Mouse (Mus musculus) G1E (cell line): ENCODE measurements around the gene Cmbl. TPM values are rescaled to one million over a fixed set of nuclear protein-coding genes. Genes with fewer than 3 reads are reported as not detected.

ENCODE experiments used
- ATAC-seq: 2 replicates; pipeline ENCODE4 v1.8.0; 2016; ENCODE audit warnings: mild to moderate bottlenecking; ENCODE audit not compliant: insufficient number of reproducible peaks, poor library complexity, low FRiP score, severe bottlenecking; ENCODE audit errors: extremely low read depth
- DNase-seq: peaks from one replicate; pipeline ENCODE4 v3.0.0; 2012; ENCODE audit warnings: low spot score
- H3K27me3 ChIP-seq: 2 replicates; pipeline ENCODE4 v1.6.1; 2012; ENCODE audit warnings: mild to moderate bottlenecking, low read length, inconsistent platforms; ENCODE audit not compliant: insufficient read depth
- H3K36me3 ChIP-seq: replicated peaks from 2 replicates; pipeline ENCODE3; 2012; ENCODE audit warnings: mild to moderate bottlenecking, inconsistent platforms
- H3K4me1 ChIP-seq: 2 replicates; pipeline ENCODE4 v1.6.1; 2012; ENCODE audit warnings: low read depth, low read length, inconsistent platforms, mixed read lengths; ENCODE audit not compliant: insufficient read depth
- H3K4me3 ChIP-seq: 2 replicates; pipeline ENCODE4 v1.5.1; 2012; ENCODE audit warnings: low read depth, mild to moderate bottlenecking, inconsistent platforms, low read length, moderate library complexity, mixed read lengths
- H3K9me3 ChIP-seq: replicated peaks from 2 replicates; pipeline ENCODE4 v1.6.1; 2012; ENCODE audit warnings: inconsistent platforms
- CTCF ChIP-seq: IDR thresholded peaks from 2 replicates; pipeline ENCODE4 v1.5.1; 2012; ENCODE audit warnings: low read depth, low read length, inconsistent platforms, mixed read lengths
- GATA1 ChIP-seq: IDR thresholded peaks from 2 replicates; pipeline ENCODE4 v1.6.1; 2012; ENCODE audit warnings: borderline replicate concordance, low read length, inconsistent platforms, mixed read lengths
- GATA2 ChIP-seq: IDR thresholded peaks from 2 replicates; pipeline ENCODE4 v1.6.1; 2012; ENCODE audit warnings: low read depth, low read length, inconsistent platforms, borderline replicate concordance
- POLR2AphosphoS5 ChIP-seq: IDR thresholded peaks from 2 replicates; pipeline ENCODE4 v1.6.1; 2012; ENCODE audit warnings: low read depth, low read length, inconsistent platforms; ENCODE audit not compliant: insufficient replicate concordance
- TAL1 ChIP-seq: conservative IDR thresholded peaks from 2 replicates; pipeline ENCODE4 v1.6.1; 2012; ENCODE audit warnings: low read depth, low read length, inconsistent platforms, mixed read lengths
- polyA plus RNA-seq: library from polyadenylated mRNA; stranded (reverse); fragments of >175 nt; gene quantifications from 2 replicates; pipeline ENCODE4 v1.2.3, GENCODE M21; 2012
- total RNA-seq, 2 experiments: library from RNA; stranded (forward) in 1 of 2; stranded (reverse) in 1 of 2; fragments of 200-1000 nt in 1 of 2; fragments of >200 nt in 1 of 2; fragmentation: Nextera tagmentation in 1 of 2; gene quantifications; 2 replicates each; pipeline ENCODE4 v1.2.3; 2014 to 2017

The Cmbl gene
- total RNA-seq (2014; fragmentation: Nextera tagmentation) (not detected in 2 replicates), total RNA-seq (2017) (not detected in 2 replicates), polyA plus RNA-seq (not detected in 2 replicates)

- Histone ChIP-seq H3K4me1 (peaks cover 4% of the 10 kb centered on the region; the same call in 1 of the 2 replicates), H3K9me3 (peaks cover 7% of the 10 kb centered on the region), H3K27me3 (peaks cover 24% of the 10 kb centered on the region), H3K4me3 (no peak within 1 kb of the TSS), H3K36me3 (no peaks in the 10 kb centered on the region)
- DNase-seq (no peak), ATAC-seq (no peak)
- no peak for TF ChIP-seq GATA1
- no peak for TF ChIP-seq TAL1
- no peak for TF ChIP-seq POLR2AphosphoS5
- no peak for TF ChIP-seq GATA2
- no peak for TF ChIP-seq CTCF
These were observed at the start of gene Cmbl for GRCm38 (mm10) chr15:31565184-31565583. Cmbl (plus strand) TSS chr15:31565389.

GRCm38 (mm10) chr15:31517186-31517585, 48.0 kb upstream of the Cmbl start:
- Histone ChIP-seq H3K4me1 (peaks cover 36% of the 10 kb centered on the region), H3K4me3 (no peak overlapping the region), H3K27me3 (no peaks in the 10 kb centered on the region), H3K9me3 (no peaks in the 10 kb centered on the region), H3K36me3 (no peaks in the 10 kb centered on the region)
- DNase-seq (no peak), ATAC-seq (0 out of 2 replicates have a peak, but pooled peaks have one; percentile 19)
- TF ChIP-seq GATA1 (no peak), CTCF (no peak), GATA2 (no peak), POLR2AphosphoS5 (no peak), TAL1 (no peak)

GRCm38 (mm10) chr15:31518371-31518770, 46.8 kb upstream of the Cmbl start:
- no peak for ATAC-seq
- DNase-seq = no peak
- no peak overlapping the region for H3K4me3 ChIP-seq

GRCm38 (mm10) chr15:31519000-31519399, 46.2 kb upstream of the Cmbl start:
- Histone ChIP-seq H3K36me3 (peaks cover 3% of the 10 kb centered on the region), H3K27me3 (no peaks in the 10 kb centered on the region), H3K4me1 (peaks cover 35% of the 10 kb centered on the region), H3K9me3 (no peaks in the 10 kb centered on the region), H3K4me3 (no peak overlapping the region)
- TF ChIP-seq CTCF (no peak), GATA1 (no peak), TAL1 (no peak), POLR2AphosphoS5 (no peak), GATA2 (no peak)
- DNase-seq = no peak
- ATAC-seq = no peak

More at GRCm38 (mm10) chr15:31518371-31518770, 46.8 kb upstream of the Cmbl start:
- peaks cover 33% of the 10 kb centered on the region for H3K4me1 ChIP-seq
- no peaks in the 10 kb centered on the region for H3K36me3 ChIP-seq
- H3K27me3 ChIP-seq = no peaks in the 10 kb centered on the region
- TF ChIP-seq TAL1 = no peak
- TF ChIP-seq POLR2AphosphoS5 = no peak
- TF ChIP-seq CTCF = no peak
- no peak for TF ChIP-seq GATA2
- TF ChIP-seq GATA1 = no peak
- H3K9me3 ChIP-seq = no peaks in the 10 kb centered on the region

- Histone ChIP-seq H3K9me3 (no peaks in the 10 kb centered on the region), H3K4me1 (peaks cover 31% of the 10 kb centered on the region), H3K36me3 (peaks cover 8% of the 10 kb centered on the region), H3K27me3 (no peaks in the 10 kb centered on the region), H3K4me3 (no peak overlapping the region)
- TF ChIP-seq GATA2 (no peak), GATA1 (no peak), POLR2AphosphoS5 (no peak), TAL1 (no peak), CTCF (no peak)
- ATAC-seq = no peak
- no peak for DNase-seq
These were observed 38.7 kb upstream of the Cmbl start for GRCm38 (mm10) chr15:31526463-31526862.

GRCm38 (mm10) chr15:31528477-31528876, 36.7 kb upstream of the Cmbl start:
- H3K4me3 ChIP-seq = no peak overlapping the region
- peaks cover 14% of the 10 kb centered on the region for H3K36me3 ChIP-seq
- ATAC-seq (no peak), DNase-seq (no peak)
- peaks cover 41% of the 10 kb centered on the region for H3K4me1 ChIP-seq
- TF ChIP-seq POLR2AphosphoS5 = no peak
- TF ChIP-seq CTCF = no peak
- no peak for TF ChIP-seq GATA1
- TF ChIP-seq GATA2 = no peak
- no peak for TF ChIP-seq TAL1
- H3K9me3 ChIP-seq = no peaks in the 10 kb centered on the region
- H3K27me3 ChIP-seq = no peaks in the 10 kb centered on the region
